Mouse (Mus musculus): ENCODE data around the gene Otop1. TPM values are rescaled to one million over a fixed set of nuclear protein-coding genes. Genes with fewer than 3 reads are reported as not detected.

Otop1 gene
- polyA plus RNA-seq, 1 experiment from 2014 or later, result not detected

- Histone ChIP-seq H3K4me3 (ENCODE audit: low read depth, low read length) (peak overlapping the region; percentile 31; the same call in 1 of the 2 replicates), H3K27me3 (replicated peaks; ENCODE audit: insufficient read depth, low read length) (no peaks in the 10 kb centered on the region), H3K36me3 (ENCODE audit: insufficient read depth, low read length) (no peaks in the 10 kb centered on the region), H3K27ac (ENCODE audit: low read length) (no peak overlapping the region), H3K9me3 (ENCODE audit: low read length) (no peaks in the 10 kb centered on the region), H3K4me2 (replicated peaks; ENCODE audit: low read depth, low read length) (peak overlapping the region; percentile 58), H3K9ac (replicated peaks; ENCODE audit: low read depth) (no peak overlapping the region), H3K4me1 (ENCODE audit: insufficient read depth, low read depth, low read length) (no peaks in the 10 kb centered on the region)
- 9% methylated on average over 26 of the region's 26 CpGs for WGBS
- peak; percentile 96 for TF ChIP-seq CTCF (IDR thresholded peaks at IDR 0.05)
- no peak for TF ChIP-seq EP300 (IDR thresholded peaks at IDR 0.05)
- peak; percentile 89 for DNase-seq (ENCODE audit: low spot score)
- ATAC-seq, result peak; percentile 82
Observed at GRCm38 (mm10) chr5:38307255-38308101, 31.7 kb downstream of the Otop1 start.

DNA sequence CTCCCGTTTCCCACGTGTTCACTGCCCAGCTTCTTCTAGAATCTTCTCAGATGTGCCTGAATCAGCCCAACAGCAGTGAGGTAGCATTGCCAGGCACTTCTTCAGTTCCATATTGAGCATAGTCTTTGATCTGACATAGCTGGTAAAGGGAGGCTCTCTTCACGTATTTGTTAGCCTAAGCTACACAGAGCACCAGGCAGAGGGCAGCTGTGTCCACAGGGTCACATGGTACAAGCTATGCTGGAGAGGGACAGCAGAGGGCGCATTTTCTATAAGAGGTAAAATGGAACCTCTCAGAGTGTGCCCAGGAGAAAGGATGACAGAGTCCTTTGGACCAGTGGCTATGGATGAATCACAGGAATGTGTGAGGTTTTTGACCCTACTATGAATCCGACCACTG lies 33.1 kb downstream of the Otop1 start:
- H3K27ac ChIP-seq (ENCODE audit: low read length), result no peak overlapping the region
- no peaks in the 10 kb centered on the region for H3K36me3 ChIP-seq (ENCODE audit: insufficient read depth, low read length)
- 42% methylated on average over 5 of the region's 5 CpGs for WGBS
- ATAC-seq, result peak; percentile 54; the same call in 1 of the 2 replicates
- no peaks in the 10 kb centered on the region for H3K9me3 ChIP-seq (ENCODE audit: low read length)
- H3K27me3 ChIP-seq (replicated peaks; ENCODE audit: insufficient read depth, low read length), result no peaks in the 10 kb centered on the region
- DNase-seq (ENCODE audit: low spot score), result peak; percentile 43
- H3K4me1 ChIP-seq (ENCODE audit: insufficient read depth, low read depth, low read length), result no peaks in the 10 kb centered on the region
- TF ChIP-seq CTCF (IDR thresholded peaks at IDR 0.05) (peak; percentile 71), EP300 (IDR thresholded peaks at IDR 0.05) (no peak)
- no peak overlapping the region for H3K4me3 ChIP-seq (ENCODE audit: low read depth, low read length)
- no peak overlapping the region for H3K9ac ChIP-seq (replicated peaks; ENCODE audit: low read depth)
- no peak overlapping the region for H3K4me2 ChIP-seq (replicated peaks; ENCODE audit: low read depth, low read length)

DNA sequence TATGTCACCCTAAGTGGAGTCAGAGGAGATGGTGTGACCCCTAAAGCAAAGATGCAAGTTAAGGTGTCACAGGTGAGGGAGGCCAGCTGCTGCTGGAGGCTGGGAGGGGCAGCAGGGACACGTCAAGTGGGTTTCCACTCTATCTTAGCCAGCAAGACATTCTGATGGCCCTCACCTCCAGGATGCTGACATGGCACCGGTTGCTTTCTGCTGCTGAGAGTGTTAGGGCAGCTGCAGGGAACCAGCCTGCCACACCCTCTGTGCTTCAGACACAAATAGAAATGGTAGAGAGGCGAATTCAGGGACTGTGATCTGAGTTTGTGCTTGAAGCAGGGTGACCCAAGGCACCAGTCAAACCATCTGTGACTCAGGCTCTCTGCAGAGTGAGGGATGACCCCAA lies 34.0 kb downstream of the Otop1 start:
- Histone ChIP-seq H3K9me3 (ENCODE audit: low read length) (no peaks in the 10 kb centered on the region), H3K9ac (replicated peaks; ENCODE audit: low read depth) (no peak overlapping the region), H3K27me3 (replicated peaks; ENCODE audit: insufficient read depth, low read length) (no peaks in the 10 kb centered on the region), H3K4me3 (ENCODE audit: low read depth, low read length) (no peak overlapping the region), H3K36me3 (ENCODE audit: insufficient read depth, low read length) (no peaks in the 10 kb centered on the region), H3K27ac (ENCODE audit: low read length) (no peak overlapping the region), H3K4me1 (ENCODE audit: insufficient read depth, low read depth, low read length) (no peaks in the 10 kb centered on the region), H3K4me2 (replicated peaks; ENCODE audit: low read depth, low read length) (no peak overlapping the region)
- WGBS, result 46% methylated on average over 3 of the region's 3 CpGs
- ATAC-seq (no peak), DNase-seq (ENCODE audit: low spot score) (no peak)
- TF ChIP-seq CTCF (IDR thresholded peaks at IDR 0.05) (no peak), EP300 (IDR thresholded peaks at IDR 0.05) (no peak)

DNA sequence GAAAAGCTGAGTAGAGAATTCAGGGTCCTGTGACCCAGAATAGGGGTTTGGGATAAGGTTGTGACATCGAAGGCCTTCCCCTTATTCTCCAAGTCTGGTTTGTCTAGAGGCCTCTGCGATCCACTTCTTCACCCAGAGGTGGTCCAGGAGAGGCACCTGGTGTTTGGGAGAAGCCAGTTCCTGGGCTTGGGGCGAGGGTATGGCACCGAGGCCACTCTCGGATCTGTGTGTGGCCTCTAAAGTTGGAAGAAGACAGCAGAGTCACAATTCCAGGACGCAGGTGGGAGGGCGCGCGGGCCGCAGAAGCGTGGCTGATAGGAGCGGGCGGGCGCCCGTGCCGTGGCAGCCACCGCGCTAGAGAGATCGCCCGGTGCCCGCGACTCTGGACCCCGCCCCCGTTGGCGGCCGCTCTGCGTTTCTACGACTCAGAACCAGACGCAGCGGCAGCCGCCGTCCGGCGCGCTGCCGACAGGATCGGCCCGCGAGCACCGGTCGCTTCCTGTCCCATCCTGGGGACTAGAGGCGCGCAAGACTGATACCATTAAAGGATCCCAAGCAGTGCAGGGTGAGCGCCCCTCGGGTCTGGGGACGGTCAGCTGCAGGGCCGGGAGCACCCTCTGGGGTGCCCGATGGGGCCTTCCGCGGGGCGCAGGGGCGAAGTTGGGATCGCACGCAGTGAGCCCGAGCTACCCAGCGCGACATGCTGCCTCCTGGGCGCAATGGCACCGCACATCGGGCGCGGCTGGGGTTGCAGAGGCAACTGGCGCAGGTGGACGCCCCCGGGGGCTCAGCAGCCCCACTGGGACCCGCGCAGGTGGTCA lies 43.4 kb downstream of the Otop1 start, which contains the start of gene Drd5:
Gene Drd5, plus strand, starts transcription at position 402 of the 821 bp plus-strand sequence.
- no peak within 1 kb of the TSS for H3K4me2 ChIP-seq (replicated peaks; ENCODE audit: low read depth, low read length)
- no peak within 1 kb of the TSS for H3K9ac ChIP-seq (replicated peaks; ENCODE audit: low read depth)
- H3K27ac ChIP-seq (ENCODE audit: low read length), result no peak within 1 kb of the TSS
- peaks cover 26% of the 10 kb centered on the region for H3K27me3 ChIP-seq (replicated peaks; ENCODE audit: insufficient read depth, low read length)
- H3K4me3 ChIP-seq (ENCODE audit: low read depth, low read length), result no peak within 1 kb of the TSS
- H3K36me3 ChIP-seq (ENCODE audit: insufficient read depth, low read length), result no peaks in the 10 kb centered on the region
- TF ChIP-seq EP300 (IDR thresholded peaks at IDR 0.05), result no peak
- no peak for TF ChIP-seq CTCF (IDR thresholded peaks at IDR 0.05)
- 4% methylated on average over 63 of the region's 67 CpGs for WGBS
- ATAC-seq (no peak), DNase-seq (ENCODE audit: low spot score) (no peak)
- H3K4me1 ChIP-seq (ENCODE audit: insufficient read depth, low read depth, low read length), result no peaks in the 10 kb centered on the region
- H3K9me3 ChIP-seq (ENCODE audit: low read length), result no peaks in the 10 kb centered on the region

- no peak overlapping the region for H3K9ac ChIP-seq (replicated peaks; ENCODE audit: low read depth)
- no peak overlapping the region for H3K4me3 ChIP-seq (ENCODE audit: low read depth, low read length)
- TF ChIP-seq EP300 (IDR thresholded peaks at IDR 0.05) (no peak), CTCF (IDR thresholded peaks at IDR 0.05) (no peak)
- no peak for ATAC-seq
- DNase-seq (ENCODE audit: low spot score), result no peak
- H3K27me3 ChIP-seq (replicated peaks; ENCODE audit: insufficient read depth, low read length), result no peaks in the 10 kb centered on the region
- H3K9me3 ChIP-seq (ENCODE audit: low read length), result no peaks in the 10 kb centered on the region
- H3K4me1 ChIP-seq (ENCODE audit: insufficient read depth, low read depth, low read length), result no peaks in the 10 kb centered on the region
- 67% methylated on average over 4 of the region's 4 CpGs for WGBS
- H3K36me3 ChIP-seq (ENCODE audit: insufficient read depth, low read length), result no peaks in the 10 kb centered on the region
- H3K4me2 ChIP-seq (replicated peaks; ENCODE audit: low read depth, low read length), result no peak overlapping the region
- H3K27ac ChIP-seq (ENCODE audit: low read length), result no peak overlapping the region
Observed at GRCm38 (mm10) chr5:38333381-38333780, 57.6 kb downstream of the Otop1 start.

GRCm38 (mm10) chr5:38334582-38334981 lies 58.8 kb downstream of the Otop1 start:
- TF ChIP-seq EP300 (IDR thresholded peaks at IDR 0.05) (no peak), CTCF (IDR thresholded peaks at IDR 0.05) (peak; percentile 26)
- H3K9ac ChIP-seq (replicated peaks; ENCODE audit: low read depth), result no peak overlapping the region

More at GRCm38 (mm10) chr5:38334582-38334981, 58.8 kb downstream of the Otop1 start:
- Histone ChIP-seq H3K27me3 (replicated peaks; ENCODE audit: insufficient read depth, low read length) (no peaks in the 10 kb centered on the region), H3K4me2 (replicated peaks; ENCODE audit: low read depth, low read length) (no peak overlapping the region), H3K4me3 (ENCODE audit: low read depth, low read length) (no peak overlapping the region), H3K9me3 (ENCODE audit: low read length) (no peaks in the 10 kb centered on the region), H3K4me1 (ENCODE audit: insufficient read depth, low read depth, low read length) (no peaks in the 10 kb centered on the region), H3K36me3 (ENCODE audit: insufficient read depth, low read length) (no peaks in the 10 kb centered on the region), H3K27ac (ENCODE audit: low read length) (no peak overlapping the region)
- WGBS, result 28% methylated on average over 1 of the region's 1 CpGs
- no peak for ATAC-seq
- DNase-seq (ENCODE audit: low spot score), result no peak
